In genomic region chr1:36596114-36596513, GRCm38 (mm10) we compare ENCODE assay signal across 9 mouse cellular contexts. TPM values are rescaled to one million over a fixed set of nuclear protein-coding genes. Genes with fewer than 3 reads are reported as not detected.
A peak's percentile ranks its signal among the peaks of the same experiment; 100 is the strongest.
DNase-seq lines count a peak whose midpoint lies in the region; ATAC-seq and TF ChIP-seq lines count a peak whose summit lies in the region.
"Had no signal": no experiment of that assay in that cellular context is flagged by ENCODE, and none has a peak within 500 bp of the region (broad histone marks: within the 10 kb centered on the region; RNA-seq: fewer than 3 reads in every experiment).

No protein-coding gene starts in this region.

- WGBS in heart, postnatal 0 days, result 24% methylated on average over 4 of the region's 4 CpGs

- peak overlapping the region; percentile 40 for H3K4me2 ChIP-seq in heart, postnatal 0 days (ENCODE audit: low read depth, low read length)

- TF ChIP-seq CTCF in heart, postnatal 0 days (IDR thresholded peaks at IDR 0.05; ENCODE audit: low read depth), result no peak

- peak overlapping the region; percentile 81 for H3K27ac ChIP-seq in heart, postnatal 0 days (ENCODE audit: low read depth)

- no peaks in the 10 kb centered on the region for H3K36me3 ChIP-seq in heart, postnatal 0 days (replicated peaks; ENCODE audit: control insufficient read depth, insufficient read depth, low read length)

- no peaks in the 10 kb centered on the region for H3K9me3 ChIP-seq in heart, postnatal 0 days (replicated peaks; ENCODE audit: control insufficient read depth, low read length)

- H3K9ac ChIP-seq in heart, postnatal 0 days (replicated peaks; ENCODE audit: low read depth, low read length), result no peak overlapping the region

- peak; percentile 82 to 89 for DNase-seq in cerebellum, postnatal 10 days
- no peak for DNase-seq in cerebellum, adult 11 months
- peak; percentile 71 for DNase-seq in adrenal gland, postnatal 25 days
- DNase-seq in heart, postnatal 0 days (ENCODE audit: low spot score), result peak; percentile 72
- peak; percentile 73 to 85 for DNase-seq in kidney, postnatal 25 days
- no peak for DNase-seq in testis, postnatal 10 days (ENCODE audit: low spot score)

- H3K4me1 ChIP-seq in heart, postnatal 0 days (ENCODE audit: control insufficient read depth, insufficient read depth), result peaks cover 15% of the 10 kb centered on the region

- no peaks in the 10 kb centered on the region for H3K27me3 ChIP-seq in heart, postnatal 0 days (ENCODE audit: control insufficient read depth, insufficient read depth, low read length)

- no peak for TF ChIP-seq EP300 in heart, postnatal 0 days (IDR thresholded peaks at IDR 0.05; ENCODE audit: low read depth)

- peak; percentile 89 for ATAC-seq in heart, postnatal 0 days (ENCODE audit: insufficient read depth, low read depth)
- 0 out of 2 replicates have a peak, but pooled peaks have one; percentile 40 for ATAC-seq in megakaryocyte-erythroid progenitor cell, adult 5-6 weeks (replicated peaks; ENCODE audit: low FRiP score, low TSS enrichment, poor library complexity, severe bottlenecking)
- no peak for ATAC-seq in monocyte, adult 5-6 weeks (replicated peaks; ENCODE audit: insufficient number of reproducible peaks, low FRiP score, low TSS enrichment, poor library complexity, severe bottlenecking)

- no peak overlapping the region for H3K4me3 ChIP-seq in heart, postnatal 0 days (ENCODE audit: low read depth, low read length)
- H3K4me3 ChIP-seq: erythroblast, embryonic 14.5 days had no signal

RNA-seq across cellular contexts. Expression of gene Sema4c, which starts 38.0 kb away (rescaled TPM):
- total RNA-seq in adrenal gland, postnatal 25 days (2021), result 19.7 and 24.2 TPM in 2 replicates
- total RNA-seq in heart, postnatal 0 days (2014; rRNA removed; ENCODE audit: low replicate concordance), result 11.9 and 13.2 TPM in 2 replicates
- 5.7 and 6.1 TPM in 2 replicates for polyA plus RNA-seq in heart, postnatal 0 days (2015; fragmentation: Nextera tagmentation; extraction: Ambion mirVana)
- 0.17 and 1.6 TPM in 2 replicates for total RNA-seq in megakaryocyte-erythroid progenitor cell, adult 5-6 weeks (2014; fragmentation: Nextera tagmentation)
- total RNA-seq in megakaryocyte-erythroid progenitor cell, adult 5-6 weeks (2017), result 0.50 and 0.70 TPM in 2 replicates
- total RNA-seq in monocyte, adult 5-6 weeks (2017), result 7.7 to 16.7 TPM (median 7.8 TPM) in 3 replicates

RNA-seq across cellular contexts. Expression of gene Ankrd39, which starts 48.9 kb away (rescaled TPM):
- 16.5 and 19.7 TPM in 2 replicates for total RNA-seq in adrenal gland, postnatal 25 days (2021)
- 32.7 and 34.9 TPM in 2 replicates for total RNA-seq in heart, postnatal 0 days (2014; rRNA removed; ENCODE audit: low replicate concordance)
- polyA plus RNA-seq in heart, postnatal 0 days (2015; fragmentation: Nextera tagmentation; extraction: Ambion mirVana), result 26.6 and 29.0 TPM in 2 replicates
- 7.7 and 9.3 TPM in 2 replicates for total RNA-seq in megakaryocyte-erythroid progenitor cell, adult 5-6 weeks (2014; fragmentation: Nextera tagmentation)
- 3.1 and 4.0 TPM in 2 replicates for total RNA-seq in megakaryocyte-erythroid progenitor cell, adult 5-6 weeks (2017)
- total RNA-seq in monocyte, adult 5-6 weeks (2017), result 4.9 to 7.9 TPM (median 7.6 TPM) in 3 replicates

RNA-seq across cellular contexts. Expression of gene Gm42417, which starts 56.9 kb away (rescaled TPM):
- not detected in 2 replicates for total RNA-seq in adrenal gland, postnatal 25 days (2021)
- not detected in 2 replicates for total RNA-seq in heart, postnatal 0 days (2014; rRNA removed; ENCODE audit: low replicate concordance)
- 1.2 TPM in 1 of 2 replicates, not detected in the other for polyA plus RNA-seq in heart, postnatal 0 days (2015; fragmentation: Nextera tagmentation; extraction: Ambion mirVana)
- 2.4 TPM in 1 of 2 replicates, not detected in the other for total RNA-seq in megakaryocyte-erythroid progenitor cell, adult 5-6 weeks (2014; fragmentation: Nextera tagmentation)
- total RNA-seq in megakaryocyte-erythroid progenitor cell, adult 5-6 weeks (2017), result 0.61 TPM in 1 of 2 replicates, not detected in the other
- not detected in 3 replicates for total RNA-seq in monocyte, adult 5-6 weeks (2017)
- polyA plus RNA-seq: erythroblast, embryonic 14.5 days had no signal

RNA-seq across cellular contexts. Expression of gene Ankrd23, which starts 59.4 kb away (rescaled TPM):
- total RNA-seq in adrenal gland, postnatal 25 days (2021), result 14.5 and 15.4 TPM in 2 replicates
- total RNA-seq in heart, postnatal 0 days (2014; rRNA removed; ENCODE audit: low replicate concordance), result 62.2 and 93.8 TPM in 2 replicates
- 26.7 and 34.2 TPM in 2 replicates for polyA plus RNA-seq in heart, postnatal 0 days (2015; fragmentation: Nextera tagmentation; extraction: Ambion mirVana)
- 2.5 and 10.5 TPM in 2 replicates for total RNA-seq in megakaryocyte-erythroid progenitor cell, adult 5-6 weeks (2014; fragmentation: Nextera tagmentation)
- total RNA-seq in megakaryocyte-erythroid progenitor cell, adult 5-6 weeks (2017), result 0.30 and 8.3 TPM in 2 replicates
- 9.4 to 21.2 TPM (median 19.1 TPM) in 3 replicates for total RNA-seq in monocyte, adult 5-6 weeks (2017)

Comparison
In these comparisons a context has a peak if more than half of its experiments do, and no peak if none do; other contexts are left out.
1. DNase-seq: peak in cerebellum, postnatal 10 days (2 of 2), adrenal gland, postnatal 25 days (single experiment), heart, postnatal 0 days (single experiment) and kidney, postnatal 25 days (2 of 2); none in cerebellum, adult 11 months (single experiment) and testis, postnatal 10 days (single experiment).